Mouse (Mus musculus): ENCODE measurements around the gene Junb.

DNA sequence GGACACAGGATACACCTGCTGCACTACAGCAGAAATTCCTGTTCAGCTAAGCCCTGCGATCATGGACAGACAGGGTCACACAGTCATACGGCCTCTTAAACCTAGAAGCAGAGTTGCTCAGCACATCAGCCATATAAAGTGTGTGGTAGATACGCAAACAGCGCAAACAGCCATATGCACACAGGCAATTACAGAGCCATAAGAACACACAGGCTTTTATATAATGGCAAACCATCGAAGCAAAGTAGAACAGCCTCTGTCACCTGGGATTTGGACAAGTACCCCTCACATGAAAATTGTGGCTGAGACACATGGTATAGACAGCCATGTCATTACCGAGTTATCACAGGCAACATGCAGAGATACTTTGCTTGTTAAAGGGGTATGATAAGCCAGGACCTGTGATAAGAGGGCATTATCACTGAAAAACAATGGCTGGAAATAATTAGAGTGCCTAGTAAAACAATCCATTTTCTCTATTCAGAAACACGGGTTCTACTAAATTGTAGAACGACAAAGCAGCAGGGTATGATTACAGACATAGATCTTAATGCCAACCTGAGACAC, 7.9 kb upstream of the Junb start:
- TF ChIP-seq EP300 (IDR thresholded peaks at IDR 0.05; ENCODE audit: insufficient read depth, low read depth, low read length), result no peak
- TF ChIP-seq CTCF (IDR thresholded peaks at IDR 0.05; ENCODE audit: low read depth, low read length), result no peak
- no peak for TF ChIP-seq POLR2A (IDR thresholded peaks at IDR 0.05; ENCODE audit: insufficient read depth, low read length)

Measured in ES-Bruce4 (cell line).